Mouse (Mus musculus) gastrocnemius, adult 8-10 months (tissue): ENCODE measurements around the gene Wdr6. TPM values are rescaled to one million over a fixed set of nuclear protein-coding genes. Genes with fewer than 3 reads are reported as not detected.
A peak's percentile ranks its signal among the peaks of the same experiment; 100 is the strongest.
"Not testable (repeated sequence)": the region's sequence is repeated elsewhere in the genome, so short reads cannot be mapped to it uniquely, and the experiment has no call there.

Source experiments
- DNase-seq, 2 experiments: peaks; one replicate each; pipeline ENCODE4 v3.0.0; 2022; ENCODE audit warnings: low spot score in 2 of 2
- total RNA-seq, 4 experiments: library from RNA; stranded (reverse); gene quantifications; 2 replicates each; pipeline ENCODE4 v1.2.4; 2022

The Wdr6 gene
- 1 to 10 TPM; 6.6 to 8.4 (median 7.7) TPM for total RNA-seq

DNA sequence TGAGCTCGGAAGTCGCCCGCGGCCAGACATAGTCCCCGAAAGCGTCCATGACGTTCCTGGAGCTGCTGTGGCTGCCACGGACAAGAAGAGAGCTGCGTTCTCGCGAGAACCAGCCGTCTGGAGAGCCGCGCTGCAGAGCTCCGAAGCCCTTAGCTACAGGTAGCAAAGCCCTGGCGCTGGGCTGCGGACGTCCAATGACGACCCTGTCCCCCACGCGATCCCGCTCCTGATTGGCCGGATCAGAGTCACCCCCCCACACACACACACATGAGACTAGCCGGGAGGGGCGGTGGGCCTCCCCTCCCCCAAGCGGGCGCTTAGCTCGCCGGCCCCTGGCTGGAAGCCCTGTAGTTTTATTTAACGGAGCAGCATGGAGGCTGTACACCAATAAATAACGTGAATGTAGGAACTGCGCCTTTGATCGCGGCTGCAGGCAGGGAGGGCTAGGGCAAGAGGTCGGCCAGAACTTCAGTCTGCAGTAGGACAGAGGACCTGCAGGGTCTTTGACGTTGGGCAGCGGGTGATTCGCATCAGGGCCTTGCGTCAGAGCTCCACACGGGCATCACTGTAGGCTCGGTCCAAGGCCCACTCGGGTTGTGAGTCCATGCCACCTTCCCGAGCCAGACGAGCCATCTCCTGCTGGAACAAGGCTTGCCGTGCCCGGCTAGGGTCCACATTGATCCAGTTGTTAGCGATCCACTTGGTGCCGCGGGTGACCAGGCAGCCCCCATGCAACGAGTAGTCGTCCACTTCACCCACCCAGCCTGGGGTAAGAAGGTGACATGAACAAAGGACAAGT, at the start of gene Wdr6:
TSS of gene Wdr6 (minus strand) at position 195 of the 799 bp plus-strand sequence.
- peak; percentile 83 to 94 for DNase-seq

DNA sequence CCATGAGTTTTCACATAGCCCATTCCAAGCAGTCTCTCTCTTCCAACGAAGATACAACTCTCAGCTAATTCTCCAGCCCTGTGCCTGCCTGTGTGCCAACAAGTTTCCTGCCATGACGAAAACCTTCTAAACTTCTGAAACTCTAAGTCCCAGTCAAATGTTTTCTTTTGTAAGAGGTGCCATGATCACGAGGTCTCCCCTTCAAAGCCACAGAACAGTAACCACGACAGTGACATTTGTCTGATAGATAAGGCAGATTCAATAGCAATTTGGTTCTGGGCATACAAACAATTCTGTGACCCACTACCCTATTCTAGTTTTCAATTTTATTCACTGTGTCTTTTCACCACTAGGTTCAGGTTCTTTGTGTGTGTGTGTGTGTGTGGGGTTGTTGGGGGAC, 49.6 kb upstream of the Wdr6 start:
- DNase-seq, result no peak

DNA sequence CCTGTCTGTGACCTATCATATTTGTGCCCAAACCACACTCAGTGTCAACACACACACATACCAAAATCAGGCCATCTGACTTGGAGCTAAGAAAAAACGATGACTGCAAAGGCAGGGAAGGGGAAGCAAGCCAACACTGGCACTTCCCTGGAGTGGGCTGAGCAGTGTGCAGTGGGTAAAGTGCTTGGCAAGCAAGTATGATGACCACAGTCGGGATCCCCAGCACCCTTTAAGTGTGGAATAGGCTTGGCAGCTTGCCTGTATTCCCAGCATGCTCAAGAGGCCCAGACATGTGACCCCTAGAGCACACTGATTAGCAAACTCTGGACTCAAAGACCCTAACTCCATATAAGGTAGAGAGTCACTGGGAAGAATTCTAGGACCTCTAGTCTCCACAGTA, 48.0 kb upstream of the Wdr6 start:
- no peak for DNase-seq

DNA sequence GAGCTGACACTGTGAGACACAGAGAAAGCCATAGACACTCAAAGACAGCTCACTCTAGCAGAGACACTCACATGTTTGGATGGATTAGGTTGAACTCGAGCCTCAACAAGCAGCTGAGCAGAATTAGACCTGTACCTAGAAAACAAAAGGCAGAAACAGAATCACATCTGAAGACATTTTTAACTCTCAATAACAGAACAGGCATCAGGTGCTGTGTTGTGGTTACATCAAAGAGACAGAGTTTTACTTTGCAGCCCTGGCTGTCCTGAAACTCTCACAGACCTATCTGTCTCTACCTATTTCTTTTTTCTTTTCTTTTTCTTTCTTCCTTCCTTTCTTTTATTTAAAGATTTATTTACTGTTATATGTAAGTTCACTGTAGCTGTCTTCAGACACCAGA, 38.8 kb upstream of the Wdr6 start:
- no peak for DNase-seq

DNA sequence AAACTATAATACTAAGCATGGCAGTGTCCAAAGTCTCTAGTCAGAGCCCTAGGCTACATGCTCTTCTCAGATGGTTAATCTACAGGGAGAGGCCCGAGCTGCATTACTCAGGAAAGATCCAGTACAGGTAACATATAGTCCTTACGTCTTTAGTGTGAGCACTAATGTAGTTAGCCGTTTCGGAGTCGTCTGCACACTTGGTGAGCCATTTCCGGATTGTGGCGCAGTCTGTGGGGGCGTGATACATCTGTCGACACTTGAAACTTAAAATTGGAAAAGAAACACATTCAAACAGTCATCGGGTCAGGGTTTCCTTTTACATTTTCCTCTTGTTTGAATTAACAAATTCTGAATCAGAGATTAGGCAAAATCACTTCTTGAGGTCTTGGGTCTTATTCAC, 32.9 kb upstream of the Wdr6 start:
- DNase-seq, result no peak

DNA sequence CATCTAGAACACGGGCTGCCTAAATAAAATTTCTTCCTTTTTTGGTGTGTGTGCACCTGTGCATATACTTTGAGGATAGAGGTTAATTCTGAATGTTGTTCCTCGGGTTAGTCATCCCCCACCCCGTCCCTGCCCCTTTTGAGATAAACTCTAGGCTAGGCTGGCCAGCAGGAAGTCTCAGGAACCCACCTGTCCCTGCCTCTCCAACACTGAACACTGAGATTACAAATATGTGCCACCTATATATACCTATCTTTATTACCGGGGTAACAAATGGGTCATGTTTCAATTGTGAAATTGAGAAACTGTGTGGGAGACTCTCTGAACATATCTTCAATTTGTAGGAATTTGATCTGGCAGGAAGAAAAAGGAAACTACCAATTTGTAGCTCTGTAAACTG, 30.4 kb upstream of the Wdr6 start:
- DNase-seq, result no peak

DNA sequence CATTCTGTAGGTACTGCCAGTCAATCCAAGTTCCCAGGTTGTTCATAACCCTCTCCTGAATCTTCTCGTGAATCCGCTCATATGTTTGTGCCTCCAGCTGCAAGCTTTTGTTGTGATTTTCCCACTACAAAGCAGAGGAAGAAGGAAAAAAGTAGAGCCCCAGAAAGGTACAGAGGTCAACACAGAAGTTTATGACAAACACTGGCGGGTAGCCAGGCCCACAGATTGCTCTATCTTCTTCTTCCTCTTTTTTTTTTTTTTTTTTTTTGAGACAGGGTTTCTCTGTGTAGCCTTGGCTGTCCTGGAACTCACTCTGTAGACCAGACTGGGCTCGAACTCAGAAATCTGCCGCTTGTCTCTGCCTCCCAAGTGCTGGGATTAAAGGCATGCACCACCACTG, 29.4 kb upstream of the Wdr6 start:
- not testable (repeated sequence) for DNase-seq

DNA sequence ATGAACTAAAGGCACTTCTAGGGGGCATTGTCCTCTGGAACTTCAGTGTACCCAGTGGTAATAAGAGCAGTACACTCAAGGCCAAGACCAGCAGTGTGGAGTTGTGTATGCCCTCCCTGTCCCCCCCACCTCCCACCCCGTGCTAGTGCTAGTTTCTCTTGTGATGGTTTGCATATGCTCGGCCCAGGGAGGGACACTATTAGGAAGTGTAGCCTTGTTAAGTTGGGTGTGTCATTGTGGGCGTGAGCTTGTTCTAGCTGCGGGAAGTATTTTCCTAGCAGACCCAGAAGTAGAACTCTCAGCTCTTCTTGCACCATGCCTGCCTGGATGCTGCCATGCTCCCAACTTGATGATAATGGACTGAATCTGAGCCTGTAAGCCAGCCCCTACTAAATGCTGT, 23.4 kb upstream of the Wdr6 start:
- no peak for DNase-seq

DNA sequence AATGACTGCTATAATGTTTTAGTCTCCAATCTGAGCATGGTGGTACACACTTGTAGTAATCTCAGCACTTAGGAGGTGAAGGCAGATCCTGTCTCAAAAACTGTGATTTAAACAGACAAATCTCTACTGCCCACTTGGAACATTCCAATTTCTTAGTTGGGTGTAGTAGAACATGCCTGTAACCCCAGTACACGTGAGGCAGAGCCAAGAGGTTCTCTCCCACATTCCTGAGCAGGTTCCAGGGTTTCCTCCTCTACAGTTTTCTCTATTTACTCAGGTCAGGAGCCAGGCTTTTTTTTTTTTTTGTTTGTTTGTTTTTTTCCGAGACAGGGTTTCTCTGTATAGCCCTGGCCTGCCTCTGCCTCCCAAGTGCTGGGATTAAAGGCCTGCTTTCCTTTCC, 21.5 kb upstream of the Wdr6 start:
- DNase-seq, result no peak

DNA sequence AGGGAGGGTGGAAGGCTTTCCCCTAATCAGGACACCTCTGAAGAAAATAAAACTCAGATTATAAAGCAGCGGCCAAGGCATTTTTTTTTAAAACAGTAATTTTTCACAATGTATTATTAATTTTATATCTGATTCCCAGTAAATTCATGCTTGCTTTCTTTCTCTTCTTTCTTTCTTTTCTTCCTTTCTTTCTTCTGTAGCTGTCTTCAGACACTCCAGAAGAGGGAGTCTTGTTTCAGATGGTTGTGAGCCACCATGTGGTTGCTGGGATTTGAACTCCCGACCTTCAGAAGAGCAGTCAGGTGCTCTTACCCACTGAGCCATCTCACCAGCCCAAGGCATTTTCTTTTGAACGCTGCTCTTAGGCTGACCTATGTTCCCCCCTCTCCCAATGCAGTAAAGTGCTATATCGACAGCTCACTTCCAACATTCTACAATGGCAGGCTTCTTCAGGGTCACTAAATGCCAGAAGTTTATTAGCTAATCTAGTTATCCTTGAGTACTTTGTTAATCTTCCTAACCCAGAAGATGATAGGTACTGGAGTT, 20.6 kb upstream of the Wdr6 start:
- no peak for DNase-seq

DNA sequence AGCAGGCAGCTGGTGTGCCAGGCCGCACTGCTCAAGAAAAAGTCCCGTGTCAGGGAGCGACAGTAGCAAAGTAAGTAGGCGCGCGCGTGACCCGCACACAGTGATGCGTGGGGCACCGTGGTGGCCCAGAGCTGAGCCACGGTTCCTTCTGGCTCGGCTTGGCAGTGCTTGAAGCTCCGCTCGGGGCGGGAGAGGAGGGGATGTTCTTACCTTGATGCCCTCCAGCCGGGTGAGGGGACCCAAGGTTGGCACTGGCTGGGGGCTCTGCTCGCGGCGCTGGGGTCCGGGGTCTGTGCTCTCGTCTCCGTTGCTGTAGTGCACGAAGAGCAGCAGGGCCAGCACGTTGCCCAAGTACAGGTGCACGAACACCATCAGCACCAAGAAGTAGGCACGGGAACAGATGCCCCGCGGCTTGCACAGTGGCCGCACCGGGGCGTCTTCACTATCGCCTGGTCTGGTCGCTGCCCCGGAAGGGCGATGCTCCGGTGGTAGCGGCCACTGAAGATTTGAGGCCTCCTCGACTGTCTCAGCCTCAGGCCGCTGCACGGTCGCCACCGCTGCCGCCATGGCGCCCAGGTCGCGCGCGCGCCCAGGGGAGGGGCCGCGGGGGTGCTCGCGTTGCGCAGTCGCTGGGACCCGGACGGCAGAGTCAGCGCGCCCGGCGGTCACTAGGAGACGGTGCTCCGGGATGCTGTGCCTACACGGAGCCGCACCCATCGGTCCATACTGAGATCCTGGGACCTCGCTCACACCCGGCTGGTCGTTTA, 18.6 kb upstream of the Wdr6 start, which contains the start of gene P4htm:
TSS of gene P4htm (minus strand) at position 670 of the 767 bp plus-strand sequence.
- peak; percentile 38 for DNase-seq

DNA sequence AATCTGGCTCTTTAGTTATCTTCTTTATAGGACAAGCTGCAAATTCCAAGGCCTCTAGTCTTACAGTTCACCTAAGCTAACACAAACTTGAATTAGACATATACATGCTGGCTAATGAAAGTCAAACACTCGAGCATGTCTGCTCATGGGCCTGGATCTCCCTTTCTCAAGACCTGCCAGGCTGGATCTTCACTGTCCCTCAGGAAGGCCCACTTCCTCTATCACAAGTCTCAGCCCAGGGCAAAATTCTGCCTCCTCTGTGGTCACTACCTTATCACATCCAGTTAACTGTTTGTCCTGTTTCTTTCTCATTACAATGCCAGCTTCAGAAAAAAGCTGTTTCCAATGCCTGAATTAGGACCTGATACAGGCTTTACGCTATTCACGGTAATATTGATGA, 15.8 kb upstream of the Wdr6 start:
- no peak for DNase-seq

DNA sequence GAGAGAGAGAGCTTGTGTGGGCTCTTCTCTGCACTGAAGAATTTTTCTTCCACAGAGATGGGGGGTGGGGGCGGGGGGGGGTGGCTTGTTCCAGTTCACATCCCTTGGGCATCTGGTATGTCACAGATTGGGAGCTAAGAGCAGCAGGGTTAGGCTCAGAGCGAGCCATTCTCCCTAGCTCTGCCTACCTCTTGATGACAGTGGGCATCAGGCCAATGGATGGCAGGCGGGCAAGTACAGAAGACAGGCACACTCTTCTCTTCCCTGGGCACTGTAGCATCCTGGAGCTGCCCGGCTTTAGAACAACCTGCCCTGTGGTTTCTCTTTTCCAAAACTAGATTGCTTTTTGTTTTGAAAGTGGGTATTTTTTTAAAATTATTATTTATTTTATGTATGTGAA, 12.9 kb upstream of the Wdr6 start:
- DNase-seq, result no peak

DNA sequence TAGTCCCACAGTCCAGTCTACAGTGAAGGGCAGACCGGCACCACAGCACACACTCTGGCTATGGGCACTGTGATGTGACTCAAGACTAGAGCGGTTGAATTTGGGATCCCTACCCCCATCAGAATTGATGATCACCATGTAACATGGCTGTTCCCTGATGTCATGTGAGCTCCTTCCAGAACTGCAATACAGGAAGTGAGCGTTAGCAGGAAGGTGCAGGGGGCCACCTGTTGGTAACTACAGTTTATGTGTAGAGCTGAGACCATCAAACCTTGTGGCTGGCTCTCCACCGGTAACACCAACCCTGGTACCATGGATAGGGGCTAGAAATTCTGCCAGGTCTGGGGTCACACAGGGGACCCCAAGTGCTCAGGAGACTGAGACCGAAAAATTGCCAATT, 10.7 kb upstream of the Wdr6 start:
- DNase-seq, result no peak

DNA sequence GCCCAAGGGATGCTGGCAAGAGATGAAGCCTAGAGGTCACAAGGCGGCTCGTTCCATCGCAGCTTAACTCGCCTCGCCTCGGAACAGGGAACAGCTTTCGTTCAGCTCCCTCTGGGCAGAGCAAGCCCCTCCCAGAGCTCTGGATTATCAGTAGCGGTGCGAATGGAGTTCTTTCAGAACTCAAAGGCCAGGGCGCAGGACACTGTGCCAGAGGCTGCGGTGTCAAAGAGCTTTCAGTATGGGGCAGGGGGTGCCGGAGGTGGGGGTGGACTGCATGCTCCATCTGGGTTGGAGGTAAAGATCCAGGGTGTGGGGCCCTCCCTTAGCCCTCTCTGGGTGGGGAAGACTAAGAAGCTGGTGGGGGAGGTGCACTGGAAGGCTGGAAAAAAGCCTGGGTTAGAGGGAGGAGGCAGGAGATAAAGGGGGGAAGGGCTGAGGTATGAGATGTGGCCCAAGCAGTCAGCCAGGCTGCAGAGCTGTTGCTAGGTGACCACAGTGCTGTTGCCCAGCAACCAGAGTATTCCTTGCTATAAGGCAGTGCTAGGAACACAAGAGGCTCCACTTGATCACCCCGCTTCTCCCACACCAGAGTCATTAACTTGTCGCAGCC, 9.1 kb upstream of the Wdr6 start:
- DNase-seq, result peak; percentile 47 to 54

DNA sequence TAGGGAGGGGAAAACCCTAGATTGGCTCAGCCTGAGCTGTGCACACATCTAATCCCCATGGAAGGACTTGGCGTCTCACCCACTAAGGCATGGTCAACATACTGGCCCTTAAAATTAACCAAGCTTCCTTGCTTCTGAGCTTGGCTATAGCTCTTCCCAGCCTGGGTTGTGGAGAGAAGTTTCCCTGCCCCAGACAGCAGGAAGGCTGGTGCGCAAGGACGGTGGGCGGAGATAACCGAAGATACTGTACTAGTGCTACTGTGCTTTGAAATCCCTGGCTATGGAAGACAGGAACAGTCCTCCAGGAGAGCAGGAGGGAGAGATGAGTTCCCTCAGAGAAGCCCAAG, 778 bp upstream of the Wdr6 start:
- no peak for DNase-seq

DNA sequence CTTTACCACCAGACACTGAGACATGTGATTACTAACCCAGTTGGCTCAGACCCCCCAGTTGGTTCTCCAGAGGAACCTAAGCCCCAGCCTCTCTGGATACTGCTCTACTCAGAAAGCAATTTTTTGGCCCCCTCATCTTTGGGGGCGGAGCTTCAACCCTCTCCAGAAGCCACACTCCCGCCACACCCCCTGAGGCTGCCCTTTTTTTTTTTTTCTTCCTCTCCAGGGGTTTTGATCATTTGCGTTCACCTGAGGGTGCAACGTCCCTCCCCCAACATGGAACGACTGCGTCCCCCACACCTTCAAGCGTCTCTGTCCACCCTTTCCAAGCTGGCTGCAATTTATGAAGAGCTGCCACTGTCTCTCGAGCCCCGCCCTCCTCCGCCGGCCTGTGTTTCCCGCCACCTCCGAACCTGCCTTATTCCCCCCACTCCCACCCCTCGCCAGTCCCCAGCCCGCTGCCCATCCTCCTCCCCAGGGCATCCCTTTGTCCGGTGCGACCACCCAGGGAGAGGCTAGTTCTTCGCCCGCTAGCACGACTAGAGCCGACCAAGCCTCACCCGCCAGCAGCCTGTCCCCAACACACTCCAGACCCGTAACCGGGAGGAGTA, 500 bp downstream of the Wdr6 start:
- peak; percentile 55 to 68 for DNase-seq

DNA sequence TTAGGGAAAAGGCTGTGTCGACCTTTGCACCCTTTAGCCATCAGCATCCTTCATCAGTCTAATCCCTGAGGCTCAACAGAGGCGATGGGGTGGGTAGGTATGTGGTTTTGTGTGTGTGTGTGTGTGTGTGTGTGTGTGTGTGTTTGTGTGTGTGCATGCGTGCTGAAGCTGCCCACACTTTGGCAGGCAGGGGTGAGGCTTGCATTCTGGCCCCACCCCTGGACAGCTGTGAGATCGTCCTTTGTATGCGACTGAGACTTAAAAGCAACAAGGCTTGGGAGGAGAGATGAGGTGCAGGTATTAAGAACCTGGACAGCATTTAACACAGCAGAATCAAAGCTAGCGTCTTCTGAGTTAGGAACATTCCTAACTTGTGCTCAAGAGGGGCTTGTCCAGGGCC, 1.5 kb downstream of the Wdr6 start:
- DNase-seq, result no peak

DNA sequence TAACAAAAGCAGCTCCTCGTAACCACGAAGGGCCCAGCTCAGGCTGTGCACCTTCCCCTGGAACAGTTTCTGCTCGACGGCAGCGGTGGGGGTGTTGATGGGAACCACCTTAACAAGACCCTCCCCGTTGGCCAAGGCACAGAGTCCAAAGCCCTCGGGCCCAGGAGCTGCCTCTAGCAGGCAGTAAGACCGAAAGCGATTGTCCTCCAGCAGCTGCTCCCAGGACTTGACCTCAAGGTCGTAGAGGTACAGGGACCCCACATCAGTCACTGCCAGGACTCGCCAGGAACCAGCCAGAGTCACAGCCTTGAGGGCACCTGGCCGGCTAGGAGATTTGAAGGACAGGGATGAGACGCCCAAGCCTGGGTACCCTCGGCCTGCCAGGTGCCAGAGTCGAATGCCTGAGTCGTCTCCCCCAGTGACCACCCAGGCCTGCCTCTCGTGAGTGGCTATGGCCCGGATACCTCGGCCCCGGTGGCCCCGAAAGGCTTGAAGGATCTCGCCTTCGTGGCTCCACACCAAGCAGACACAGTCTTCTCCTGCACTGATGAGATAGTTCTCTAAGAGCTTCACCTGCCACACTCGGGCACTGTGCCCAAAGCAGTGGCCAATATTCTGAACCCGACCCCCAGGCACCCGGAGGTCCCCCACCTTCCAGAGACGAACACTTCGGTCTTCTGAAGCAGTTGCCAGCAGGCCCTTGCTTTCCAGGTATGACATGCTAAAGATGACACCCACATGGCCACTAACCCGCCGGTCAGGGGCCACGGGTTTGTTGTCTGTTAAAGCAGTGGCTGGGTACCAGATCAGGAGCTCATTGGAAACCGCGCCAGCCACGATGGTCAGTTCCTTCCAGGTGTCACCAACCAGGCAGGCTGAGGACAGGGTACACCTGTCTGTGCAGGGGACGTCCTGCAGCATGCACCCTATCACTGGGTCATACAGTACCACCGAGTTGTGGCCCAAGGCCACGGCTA, 2.9 kb downstream of the Wdr6 start:
- no peak for DNase-seq

DNA sequence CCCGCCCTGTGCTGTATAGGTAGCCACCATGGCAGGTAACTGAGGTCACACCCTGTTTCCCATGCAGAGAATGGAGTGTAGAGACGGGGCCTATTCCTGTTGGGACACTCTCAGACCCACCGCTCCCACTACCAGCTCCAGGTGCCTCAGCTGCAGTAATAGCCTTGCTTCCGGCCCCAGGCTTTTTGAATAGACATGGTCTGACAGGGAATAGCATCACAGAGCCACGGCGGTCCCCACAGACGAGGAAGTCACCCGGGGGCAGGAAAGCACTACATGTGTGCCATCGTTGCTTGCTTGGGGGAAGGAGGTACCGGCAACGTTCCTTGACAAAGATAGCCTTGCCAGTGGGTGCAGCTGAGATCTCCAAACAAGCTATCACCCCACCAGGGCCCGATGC, 3.6 kb downstream of the Wdr6 start:
- DNase-seq, result no peak
